Mouse (Mus musculus) testis, adult 2 months (tissue): ENCODE data around the gene Diras1. TPM values are rescaled to one million over a fixed set of nuclear protein-coding genes. Genes with fewer than 3 reads are reported as not detected.
"Not testable (repeated sequence)": the region's sequence is repeated elsewhere in the genome, so short reads cannot be mapped to it uniquely, and the experiment has no call there.

Source experiments
- H3K27ac ChIP-seq: fragments of 200-500 bp; 2 replicates; pipeline ENCODE4 v1.5.1; 2012; ENCODE audit warnings: low read depth, low read length; ENCODE audit not compliant: control insufficient read depth, insufficient read depth
- H3K27me3 ChIP-seq: fragments of 200-500 bp; 2 replicates; pipeline ENCODE4 v1.6.1; 2012; ENCODE audit warnings: mild to moderate bottlenecking, low read length, moderate library complexity; ENCODE audit not compliant: control insufficient read depth, insufficient read depth
- H3K36me3 ChIP-seq: fragments of 200-500 bp; 2 replicates; pipeline ENCODE4 v1.6.1; 2012; ENCODE audit warnings: mild to moderate bottlenecking, low read length; ENCODE audit not compliant: control insufficient read depth, insufficient read depth
- H3K4me1 ChIP-seq: fragments of 200-500 bp; 2 replicates; pipeline ENCODE4 v1.6.1; 2012; ENCODE audit warnings: low read length; ENCODE audit not compliant: control insufficient read depth, insufficient read depth
- H3K4me3 ChIP-seq: fragments of 200-500 bp; 2 replicates; pipeline ENCODE4 v1.5.1; 2012; ENCODE audit warnings: low read depth, mild to moderate bottlenecking, low read length, moderate library complexity, mixed read lengths; ENCODE audit not compliant: control insufficient read depth
- CTCF ChIP-seq: fragments of 200-500 bp; IDR thresholded peaks from 2 replicates; pipeline ENCODE4 v1.5.1; 2012; ENCODE audit warnings: low read depth, mild to moderate bottlenecking, inconsistent platforms, low read length, moderate library complexity; ENCODE audit not compliant: control insufficient read depth, insufficient read depth, insufficient replicate concordance
- POLR2A ChIP-seq: fragments of 200-500 bp; IDR thresholded peaks from 2 replicates; pipeline ENCODE4 v1.6.1; 2012; ENCODE audit warnings: low read depth, mild to moderate bottlenecking, inconsistent platforms, low read length, moderate library complexity; ENCODE audit not compliant: control insufficient read depth
- polyA plus RNA-seq: library from polyadenylated mRNA; depleted of rRNA; stranded (reverse); fragments of >200 nt; gene quantifications from 2 replicates; pipeline ENCODE4 v1.2.3, GENCODE M21; 2012

The Diras1 gene
- polyA plus RNA-seq, 1 experiment, result 1.4 TPM

GRCm38 (mm10) chr10:81050645-81051044, 25.2 kb upstream of the Diras1 start:
- Histone ChIP-seq H3K27me3 (no peaks in the 10 kb centered on the region), H3K4me1 (no peaks in the 10 kb centered on the region), H3K4me3 (no peak overlapping the region), H3K27ac (no peak overlapping the region), H3K36me3 (peaks cover 3% of the 10 kb centered on the region)
- TF ChIP-seq POLR2A (no peak), CTCF (peak; percentile 13; the same call in 1 of the 2 replicates)

- not testable (repeated sequence) for H3K27me3 ChIP-seq, H3K27ac ChIP-seq, H3K36me3 ChIP-seq, H3K4me1 ChIP-seq, H3K4me3 ChIP-seq
Measured at GRCm38 (mm10) chr10:81045246-81045645, 19.8 kb upstream of the Diras1 start.

- TF ChIP-seq POLR2A, result no peak
- TF ChIP-seq CTCF, result peak; percentile 74
- Histone ChIP-seq H3K4me1 (no peaks in the 10 kb centered on the region), H3K4me3 (no peak overlapping the region), H3K27me3 (no peaks in the 10 kb centered on the region), H3K36me3 (peaks cover 8% of the 10 kb centered on the region), H3K27ac (no peak overlapping the region)
Measured at GRCm38 (mm10) chr10:81041458-81042175, 16.2 kb upstream of the Diras1 start.

DNA sequence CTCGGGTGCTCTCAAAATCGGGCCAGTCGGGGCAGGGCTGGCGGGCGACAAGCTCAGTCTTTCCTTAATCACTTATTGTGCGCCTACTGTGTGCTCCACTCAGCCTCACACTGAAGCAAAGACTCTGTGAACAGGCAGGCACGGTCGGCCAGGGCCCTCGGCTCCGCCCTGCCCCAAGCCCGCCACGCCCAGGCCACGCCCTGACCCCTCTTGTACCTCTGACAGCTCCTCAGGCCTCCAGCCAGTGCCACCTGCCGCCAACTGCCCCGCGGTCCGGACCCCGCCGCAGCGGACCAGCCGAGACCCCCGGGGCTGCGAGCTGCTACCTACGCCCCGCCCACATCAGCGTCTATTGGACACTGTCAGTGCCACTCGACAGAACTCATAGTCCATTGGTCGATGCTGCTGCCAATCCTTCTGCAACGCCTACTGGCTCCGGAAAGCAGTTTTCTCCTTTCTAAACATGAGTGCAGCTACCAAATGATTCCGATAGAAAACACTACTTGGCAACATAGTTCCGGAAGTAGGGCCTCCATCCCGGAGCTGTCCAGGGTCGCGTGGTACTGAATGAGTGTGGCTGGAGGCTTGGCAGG, 11.6 kb upstream of the Diras1 start, which contains the start of gene Slc39a3:
Slc39a3 (minus strand) TSS at position 439 of the 593 bp plus-strand sequence.
- Histone ChIP-seq H3K4me3 (peak within 1 kb of the TSS; percentile 88), H3K27me3 (no peaks in the 10 kb centered on the region), H3K27ac (peak within 1 kb of the TSS; percentile 69), H3K36me3 (no peaks in the 10 kb centered on the region), H3K4me1 (no peaks in the 10 kb centered on the region)
- TF ChIP-seq CTCF (no peak), POLR2A (peak; percentile 57)

- Histone ChIP-seq H3K4me3 (no peak overlapping the region), H3K27ac (no peak overlapping the region), H3K27me3 (no peaks in the 10 kb centered on the region), H3K36me3 (no peaks in the 10 kb centered on the region), H3K4me1 (no peaks in the 10 kb centered on the region)
- no peak for TF ChIP-seq POLR2A
- no peak for TF ChIP-seq CTCF
Measured at GRCm38 (mm10) chr10:81036251-81036650, 10.8 kb upstream of the Diras1 start.

DNA sequence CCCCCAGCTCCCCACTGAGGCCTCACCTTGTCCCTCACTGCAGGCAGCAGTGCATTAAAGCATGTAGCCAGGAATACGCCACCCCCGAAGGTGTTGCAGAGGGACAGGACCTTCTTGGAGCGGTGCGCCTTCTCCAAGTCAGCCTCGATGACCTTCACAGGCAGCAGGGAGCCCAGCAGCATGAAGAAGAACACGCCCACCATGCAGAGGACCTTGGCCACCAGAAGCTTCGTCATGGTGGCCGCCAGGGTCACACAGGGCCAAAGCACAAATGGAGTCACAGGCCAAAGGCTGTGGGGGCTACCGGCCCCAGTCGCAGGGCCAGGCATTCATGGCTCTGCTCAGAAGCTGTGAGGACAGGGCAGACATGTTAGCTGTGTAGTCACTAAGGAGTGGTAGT, 8.1 kb upstream of the Diras1 start:
- Histone ChIP-seq H3K4me3 (no peak overlapping the region), H3K27me3 (no peaks in the 10 kb centered on the region), H3K36me3 (no peaks in the 10 kb centered on the region), H3K4me1 (no peaks in the 10 kb centered on the region), H3K27ac (no peak overlapping the region)
- TF ChIP-seq POLR2A, result no peak
- TF ChIP-seq CTCF, result no peak

GRCm38 (mm10) chr10:81029031-81029430, 3.6 kb upstream of the Diras1 start:
- no peak for TF ChIP-seq POLR2A
- no peak for TF ChIP-seq CTCF
- peaks cover 3% of the 10 kb centered on the region; the same call in 1 of the 2 replicates for H3K4me1 ChIP-seq
- no peak overlapping the region for H3K4me3 ChIP-seq
- H3K36me3 ChIP-seq, result no peaks in the 10 kb centered on the region
- no peaks in the 10 kb centered on the region for H3K27me3 ChIP-seq
- no peak overlapping the region for H3K27ac ChIP-seq

DNA sequence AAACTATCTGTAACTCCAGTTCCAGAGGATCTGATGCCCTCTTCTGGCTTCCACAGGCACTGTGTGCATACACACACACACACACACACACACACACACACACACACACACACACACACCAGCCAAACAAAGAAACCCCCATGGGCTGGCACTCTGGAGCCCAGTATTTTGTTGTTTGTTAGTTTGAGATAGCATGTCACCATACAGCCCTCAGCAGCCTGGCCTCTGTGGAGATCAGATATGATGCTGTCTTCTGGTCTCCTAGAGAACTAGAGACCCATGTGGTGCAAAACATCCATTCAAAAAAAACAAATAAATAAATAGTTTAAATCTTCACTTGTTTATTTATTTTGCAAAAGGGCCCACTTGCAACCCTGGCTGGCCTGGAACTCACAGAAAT, 2.8 kb upstream of the Diras1 start:
- no peak overlapping the region for H3K27ac ChIP-seq
- H3K36me3 ChIP-seq, result no peaks in the 10 kb centered on the region
- H3K27me3 ChIP-seq, result no peaks in the 10 kb centered on the region
- H3K4me3 ChIP-seq, result no peak overlapping the region
- H3K4me1 ChIP-seq, result peaks cover 3% of the 10 kb centered on the region; the same call in 1 of the 2 replicates
- TF ChIP-seq CTCF, result no peak
- no peak for TF ChIP-seq POLR2A
